Mouse (Mus musculus) midbrain, postnatal 0 days (tissue): Measurements from ENCODE around the gene Cyb5r2. TPM values are rescaled to one million over a fixed set of nuclear protein-coding genes. Genes with fewer than 3 reads are reported as not detected.

ENCODE experiments used
- ATAC-seq: fragments of 200-750 bp; cut with Nextera tagmentation; 2 replicates; pipeline ENCODE4 v1.8.0; 2017; ENCODE audit warnings: moderate number of reproducible peaks, mild to moderate bottlenecking, moderate TSS enrichment, moderate library complexity; ENCODE audit not compliant: low FRiP score
- DNase-seq: peaks from one replicate; pipeline ENCODE4 v3.0.0-alpha.2; 2015; ENCODE audit warnings: low spot score
- H3K27ac ChIP-seq: fragments of 300-500 bp; sonication (generic); 2 replicates; pipeline ENCODE4 v1.5.1; 2014; ENCODE audit warnings: low read depth, mild to moderate bottlenecking, low read length, mixed read lengths
- H3K27me3 ChIP-seq: fragments of 300-500 bp; sonication (generic); 2 replicates; pipeline ENCODE4 v1.6.1; 2014; ENCODE audit warnings: low read length, control low read depth, mixed read lengths; ENCODE audit not compliant: insufficient read depth
- H3K36me3 ChIP-seq: fragments of 300-500 bp; sonication (generic); 2 replicates; pipeline ENCODE4 v1.6.1; 2014; ENCODE audit warnings: low read length, control low read depth, mixed read lengths; ENCODE audit not compliant: insufficient read depth
- H3K4me1 ChIP-seq: fragments of 300-500 bp; sonication (generic); 2 replicates; pipeline ENCODE4 v1.6.1; 2014; ENCODE audit warnings: mild to moderate bottlenecking, control low read depth, antibody characterized with exemption, low read length, mixed read lengths; ENCODE audit not compliant: insufficient read depth
- H3K4me2 ChIP-seq: fragments of 300-500 bp; sonication (generic); 2 replicates; pipeline ENCODE4 v1.6.1; 2014; ENCODE audit warnings: low read depth, mild to moderate bottlenecking, low read length, mixed read lengths; ENCODE audit not compliant: poor library complexity, severe bottlenecking
- H3K4me3 ChIP-seq: fragments of 300-500 bp; sonication (generic); 2 replicates; pipeline ENCODE4 v1.5.1; 2014; ENCODE audit warnings: low read depth, mild to moderate bottlenecking, low read length, moderate library complexity
- H3K9ac ChIP-seq: fragments of 300-500 bp; sonication (generic); replicated peaks from 2 replicates; pipeline ENCODE4 v1.6.1; 2014; ENCODE audit warnings: mild to moderate bottlenecking, low read length, moderate library complexity, mixed read lengths; ENCODE audit not compliant: poor library complexity, severe bottlenecking
- H3K9me3 ChIP-seq: fragments of 300-500 bp; sonication (generic); 2 replicates; pipeline ENCODE4 v1.6.1; 2016; ENCODE audit warnings: low read length, control low read depth
- CTCF ChIP-seq: IDR thresholded peaks from 2 replicates; pipeline ENCODE4 v1.5.1; 2016; ENCODE audit warnings: antibody characterized with exemption, mild to moderate bottlenecking
- WGBS: fragments of 180-500 bp; shearing (Covaris S2); extraction: QIAGEN DNeasy Blood & Tissue Kit; methylation state at CpG from one replicate; pipeline ENCODE4 v1.1.7; 2014; 5-methylcytosine and 5-hydroxymethylcytosine counted together
- polyA plus RNA-seq: library from polyadenylated mRNA; unstranded; fragments of >200 nt; fragmentation: Nextera tagmentation; extraction: Ambion mirVana; gene quantifications from 2 replicates; pipeline ENCODE4 v1.2.1, GENCODE M21; 2015
- total RNA-seq: library from RNA; depleted of rRNA; stranded (reverse); fragments of >200 nt; gene quantifications from 2 replicates; pipeline ENCODE4 v1.2.3, GENCODE M21; 2014

Cyb5r2 gene
- total and polyA plus RNA-seq, 2 experiments from 2014 or later, result 0.47 TPM; not detected in 1

DNA sequence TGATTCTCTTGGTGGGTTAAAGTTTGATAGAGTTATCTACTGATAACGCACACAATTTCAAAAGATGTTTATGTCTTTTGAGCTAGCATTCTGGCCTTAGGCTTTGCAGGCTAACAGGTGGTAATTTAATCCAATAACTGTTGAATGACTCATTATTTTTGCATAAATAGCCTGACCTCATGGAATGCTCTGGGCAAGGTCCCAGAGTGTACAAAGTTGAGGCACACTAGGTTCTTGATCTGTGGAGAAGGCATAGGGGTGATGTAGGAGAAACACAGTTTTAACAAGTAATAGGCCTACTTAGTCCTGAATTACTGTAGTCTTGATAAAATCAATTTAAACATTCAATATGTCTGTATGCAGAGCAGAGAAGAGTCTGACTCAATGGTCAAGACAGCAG lies 20.4 kb upstream of the Cyb5r2 start:
- H3K4me3 ChIP-seq, result no peak overlapping the region
- no peaks in the 10 kb centered on the region for H3K36me3 ChIP-seq
- DNase-seq (no peak), ATAC-seq (no peak)
- TF ChIP-seq CTCF, result no peak
- H3K9me3 ChIP-seq, result no peaks in the 10 kb centered on the region
- WGBS, result 83% methylated on average over 1 of the region's 1 CpGs
- H3K9ac ChIP-seq, result no peak overlapping the region
- H3K27ac ChIP-seq, result no peak overlapping the region
- no peak overlapping the region for H3K4me2 ChIP-seq
- H3K4me1 ChIP-seq, result no peaks in the 10 kb centered on the region
- no peaks in the 10 kb centered on the region for H3K27me3 ChIP-seq

DNA sequence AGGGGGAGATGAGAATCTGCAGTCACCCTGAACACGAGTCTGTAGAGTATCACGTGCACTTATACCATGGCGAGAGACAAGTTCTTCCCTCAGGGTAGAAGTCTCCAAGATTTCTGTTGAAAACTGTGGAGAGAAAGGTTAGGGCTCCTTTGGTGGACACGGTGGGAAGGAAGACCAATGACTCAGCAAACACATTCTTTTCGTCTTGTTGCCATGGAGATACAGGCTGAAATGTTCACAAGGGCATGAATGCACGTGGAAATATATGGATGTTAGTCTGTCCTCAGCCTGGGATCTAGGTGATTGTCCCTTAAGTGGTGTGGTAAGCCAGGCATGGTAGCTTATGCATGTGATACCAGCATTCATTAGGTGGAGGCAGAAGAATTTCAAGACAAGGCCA lies 13.0 kb upstream of the Cyb5r2 start:
- Histone ChIP-seq H3K4me3 (no peak overlapping the region), H3K9ac (no peak overlapping the region), H3K27ac (no peak overlapping the region), H3K9me3 (no peaks in the 10 kb centered on the region), H3K36me3 (no peaks in the 10 kb centered on the region), H3K4me1 (no peaks in the 10 kb centered on the region), H3K27me3 (no peaks in the 10 kb centered on the region), H3K4me2 (no peak overlapping the region)
- DNase-seq, result no peak
- ATAC-seq, result no peak
- no peak for TF ChIP-seq CTCF
- WGBS, result 48% methylated on average over 6 of the region's 6 CpGs

DNA sequence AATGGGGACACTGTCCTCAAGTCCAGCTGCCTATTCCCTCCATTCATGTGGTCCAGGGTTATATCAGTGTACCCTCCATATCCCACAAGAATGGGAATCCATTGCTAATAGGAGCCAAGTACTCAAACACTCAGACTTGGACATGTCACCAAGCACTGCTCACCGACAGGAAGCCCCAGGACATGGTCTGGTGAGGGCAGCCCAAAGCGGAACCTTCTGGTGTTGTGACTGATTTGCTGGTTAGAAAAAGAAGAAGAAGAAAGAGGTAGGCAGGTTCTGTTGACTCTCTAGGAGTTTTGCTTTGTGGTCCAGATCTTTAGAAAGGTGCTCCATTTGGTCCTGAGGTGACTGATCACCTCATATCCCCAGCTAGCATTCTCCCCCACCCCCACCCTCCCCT lies 1.1 kb downstream of the Cyb5r2 start:
- no peaks in the 10 kb centered on the region for H3K36me3 ChIP-seq
- no peak overlapping the region for H3K27ac ChIP-seq
- ATAC-seq (no peak), DNase-seq (no peak)
- 96% methylated on average over 2 of the region's 2 CpGs for WGBS
- no peak overlapping the region for H3K4me2 ChIP-seq
- no peak overlapping the region for H3K4me3 ChIP-seq
- H3K27me3 ChIP-seq, result no peaks in the 10 kb centered on the region
- H3K4me1 ChIP-seq, result no peaks in the 10 kb centered on the region
- H3K9ac ChIP-seq, result no peak overlapping the region
- no peak for TF ChIP-seq CTCF
- no peaks in the 10 kb centered on the region for H3K9me3 ChIP-seq

DNA sequence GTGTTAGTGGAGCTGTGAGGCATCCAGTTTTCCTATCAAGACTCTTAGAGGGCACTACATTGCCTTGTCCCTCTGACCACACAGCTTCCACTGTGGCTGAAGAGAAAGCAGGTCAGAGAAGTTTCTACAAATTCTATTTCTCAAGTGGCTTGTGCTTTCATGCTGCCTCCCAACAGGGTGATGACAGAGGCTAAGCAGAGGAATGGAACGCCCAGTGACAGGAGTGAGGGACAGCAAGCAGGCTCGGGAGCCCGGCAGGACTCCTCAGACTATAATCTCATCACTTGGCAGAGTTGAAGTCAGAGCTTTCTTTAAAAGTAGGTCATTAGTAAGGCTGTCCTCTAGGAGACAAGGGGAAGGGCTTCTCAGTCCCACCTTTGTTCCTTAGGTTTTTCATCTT lies 1.9 kb downstream of the Cyb5r2 start:
- ATAC-seq (no peak), DNase-seq (no peak)
- Histone ChIP-seq H3K9ac (no peak overlapping the region), H3K4me1 (no peaks in the 10 kb centered on the region), H3K27me3 (no peaks in the 10 kb centered on the region), H3K36me3 (no peaks in the 10 kb centered on the region), H3K4me3 (no peak overlapping the region), H3K4me2 (no peak overlapping the region), H3K27ac (no peak overlapping the region), H3K9me3 (no peaks in the 10 kb centered on the region)
- 75% methylated on average over 3 of the region's 3 CpGs for WGBS
- no peak for TF ChIP-seq CTCF

DNA sequence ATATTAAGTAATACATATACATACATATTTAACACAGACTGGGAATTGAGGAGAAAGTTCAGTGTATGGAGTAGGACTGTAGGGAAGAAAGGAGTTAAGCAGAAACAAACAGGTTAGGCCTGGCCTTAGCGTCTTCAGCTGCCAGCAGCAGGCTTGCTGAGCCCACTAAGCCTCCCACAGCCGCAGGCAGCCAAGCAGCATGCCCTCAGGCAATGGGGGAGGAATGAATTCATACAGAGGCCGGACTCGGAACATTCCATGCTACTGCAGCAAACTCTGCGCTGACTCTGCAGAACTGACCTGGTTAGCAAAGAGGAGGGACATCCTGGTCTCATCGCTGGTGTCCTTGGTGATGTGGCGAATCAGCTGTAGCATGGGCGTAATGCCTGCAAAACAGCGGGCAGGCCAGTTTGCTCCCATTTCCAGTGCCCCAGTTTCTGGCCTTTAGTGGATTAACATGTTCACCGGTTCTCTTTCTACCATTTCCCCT lies 5.8 kb downstream of the Cyb5r2 start:
- Histone ChIP-seq H3K4me1 (no peaks in the 10 kb centered on the region), H3K4me2 (no peak overlapping the region), H3K9me3 (no peaks in the 10 kb centered on the region), H3K36me3 (no peaks in the 10 kb centered on the region), H3K9ac (no peak overlapping the region), H3K27me3 (no peaks in the 10 kb centered on the region), H3K27ac (no peak overlapping the region), H3K4me3 (no peak overlapping the region)
- no peak for DNase-seq
- no peak for TF ChIP-seq CTCF
- WGBS, result 72% methylated on average over 10 of the region's 10 CpGs
- no peak for ATAC-seq

DNA sequence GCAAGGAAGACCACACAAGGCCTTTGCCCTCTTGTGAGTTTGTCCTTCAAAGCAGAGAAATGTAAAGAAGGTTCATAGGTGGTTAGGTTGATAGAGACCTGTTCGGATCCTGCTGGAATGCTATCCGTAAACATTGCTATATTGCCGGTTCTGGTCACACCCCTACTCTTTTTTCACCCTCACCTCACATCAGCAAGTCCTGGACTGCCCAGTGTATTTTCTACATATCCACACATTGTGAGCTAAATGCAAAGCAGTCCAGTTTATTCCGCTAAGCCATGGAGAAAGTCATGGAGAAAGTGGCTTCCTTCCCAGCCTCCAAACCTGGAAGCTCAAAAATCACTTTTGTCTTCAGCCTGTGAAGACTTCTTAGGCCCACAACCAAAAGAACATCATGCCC lies 8.1 kb downstream of the Cyb5r2 start:
- no peak overlapping the region for H3K4me3 ChIP-seq
- ATAC-seq (no peak), DNase-seq (no peak)
- no peaks in the 10 kb centered on the region for H3K4me1 ChIP-seq
- 97% methylated on average over 4 of the region's 4 CpGs for WGBS
- no peaks in the 10 kb centered on the region for H3K9me3 ChIP-seq
- no peaks in the 10 kb centered on the region for H3K27me3 ChIP-seq
- no peaks in the 10 kb centered on the region for H3K36me3 ChIP-seq
- H3K27ac ChIP-seq, result no peak overlapping the region
- H3K9ac ChIP-seq, result 0 out of 2 replicates have a peak overlapping the region, but pooled peaks have one; percentile 3
- no peak overlapping the region for H3K4me2 ChIP-seq
- TF ChIP-seq CTCF, result no peak
